Mouse (Mus musculus) ES-E14 (cell line): ENCODE data around the gene Sox18.

Experiments used
- CHD2 ChIP-seq: IDR thresholded peaks from 2 replicates; pipeline ENCODE4 v1.6.1; 2014; ENCODE audit warnings: mild to moderate bottlenecking, low read depth, low read length, inconsistent platforms
- HCFC1 ChIP-seq: IDR thresholded peaks from 2 replicates; pipeline ENCODE4 v1.6.1; 2012; ENCODE audit warnings: low read length, inconsistent platforms, borderline replicate concordance; ENCODE audit not compliant: insufficient read depth
- MAFK ChIP-seq: IDR thresholded peaks from 2 replicates; pipeline ENCODE4 v1.6.1; 2014; ENCODE audit warnings: mild to moderate bottlenecking, low read depth, low read length, inconsistent platforms; ENCODE audit not compliant: insufficient read depth
- ZC3H11A ChIP-seq: IDR thresholded peaks from 2 replicates; pipeline ENCODE4 v1.6.1; 2012; ENCODE audit warnings: low read depth, mild to moderate bottlenecking, inconsistent platforms, low read length, borderline replicate concordance
- ZNF384 ChIP-seq: IDR thresholded peaks from 2 replicates; pipeline ENCODE4 v1.6.1; 2012; ENCODE audit warnings: low read depth, low read length, inconsistent platforms

- TF ChIP-seq ZNF384 (no peak), CHD2 (no peak), MAFK (no peak), HCFC1 (no peak), ZC3H11A (no peak)
Observed at GRCm38 (mm10) chr2:181683381-181683780, 11.9 kb upstream of the Sox18 start.
